Mouse (Mus musculus) limb, embryonic 10.5 days (tissue): ENCODE results near the gene Cd46. TPM values are rescaled to one million over a fixed set of nuclear protein-coding genes. Genes with fewer than 3 reads are reported as not detected.

Source experiments
- DNase-seq: peaks from one replicate; pipeline ENCODE4 v3.0.0-alpha.2; 2017; ENCODE audit warnings: low spot score
- H3K27ac ChIP-seq: fragments of 300-500 bp; sonication (generic); 2 replicates; pipeline ENCODE4 v1.5.1; 2016; ENCODE audit warnings: mild to moderate bottlenecking
- H3K27me3 ChIP-seq: fragments of 300-500 bp; sonication (generic); 2 replicates; pipeline ENCODE4 v1.6.1; 2016; ENCODE audit warnings: low read depth, mild to moderate bottlenecking; ENCODE audit not compliant: poor library complexity, severe bottlenecking
- H3K36me3 ChIP-seq: fragments of 300-500 bp; sonication (generic); 2 replicates; pipeline ENCODE4 v1.6.1; 2016; ENCODE audit warnings: mild to moderate bottlenecking, moderate library complexity
- H3K4me1 ChIP-seq: fragments of 300-500 bp; sonication (generic); 2 replicates; pipeline ENCODE4 v1.6.1; 2016
- H3K4me3 ChIP-seq: fragments of 300-500 bp; sonication (generic); 2 replicates; pipeline ENCODE4 v1.5.1; 2016; ENCODE audit warnings: mild to moderate bottlenecking, moderate library complexity
- H3K9me3 ChIP-seq: fragments of 300-500 bp; sonication (generic); replicated peaks from 2 replicates; pipeline ENCODE4 v1.6.1; 2016; ENCODE audit warnings: mild to moderate bottlenecking
- WGBS: fragments of 180-500 bp; shearing (Covaris S2); methylation state at CpG from one replicate; pipeline ENCODE4 v1.1.7; 2016; 5-methylcytosine and 5-hydroxymethylcytosine counted together
- polyA plus RNA-seq: library from polyadenylated mRNA; unstranded; fragments of >200 nt; fragmentation: Nextera tagmentation; extraction: Ambion mirVana; gene quantifications from 2 replicates; pipeline ENCODE4 v1.2.1, GENCODE M21; 2016

The Cd46 gene
- polyA plus RNA-seq, 1 experiment from 2014 or later: 0.30 TPM

DNA sequence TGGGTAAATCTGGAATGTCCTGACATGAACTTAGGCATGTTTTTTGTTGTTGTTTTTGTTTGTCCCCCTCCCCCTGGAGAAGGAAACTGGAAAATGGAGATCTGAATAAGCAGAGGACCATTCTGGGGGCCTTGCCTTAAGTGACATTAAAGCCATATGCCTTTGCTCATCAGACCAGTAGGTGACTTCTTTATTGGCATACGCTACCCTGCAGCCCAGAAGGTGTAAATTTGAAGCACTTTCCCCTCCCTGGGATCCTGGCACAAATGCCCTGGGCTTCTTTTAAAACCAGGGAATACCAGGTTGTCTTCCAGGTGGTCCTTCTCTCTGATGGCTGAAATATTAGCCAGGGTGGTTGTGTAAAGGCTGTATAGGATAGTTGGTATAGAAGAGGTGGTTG, 76.8 kb downstream of the Cd46 start:
- DNase-seq: no peak
- Histone ChIP-seq H3K27ac (no peak overlapping the region), H3K4me3 (no peak overlapping the region), H3K9me3 (no peaks in the 10 kb centered on the region), H3K27me3 (no peaks in the 10 kb centered on the region), H3K36me3 (no peaks in the 10 kb centered on the region), H3K4me1 (no peaks in the 10 kb centered on the region; the same call in 1 of the 2 replicates)
- 79% methylated on average over 1 of the region's 1 CpGs for WGBS

DNA sequence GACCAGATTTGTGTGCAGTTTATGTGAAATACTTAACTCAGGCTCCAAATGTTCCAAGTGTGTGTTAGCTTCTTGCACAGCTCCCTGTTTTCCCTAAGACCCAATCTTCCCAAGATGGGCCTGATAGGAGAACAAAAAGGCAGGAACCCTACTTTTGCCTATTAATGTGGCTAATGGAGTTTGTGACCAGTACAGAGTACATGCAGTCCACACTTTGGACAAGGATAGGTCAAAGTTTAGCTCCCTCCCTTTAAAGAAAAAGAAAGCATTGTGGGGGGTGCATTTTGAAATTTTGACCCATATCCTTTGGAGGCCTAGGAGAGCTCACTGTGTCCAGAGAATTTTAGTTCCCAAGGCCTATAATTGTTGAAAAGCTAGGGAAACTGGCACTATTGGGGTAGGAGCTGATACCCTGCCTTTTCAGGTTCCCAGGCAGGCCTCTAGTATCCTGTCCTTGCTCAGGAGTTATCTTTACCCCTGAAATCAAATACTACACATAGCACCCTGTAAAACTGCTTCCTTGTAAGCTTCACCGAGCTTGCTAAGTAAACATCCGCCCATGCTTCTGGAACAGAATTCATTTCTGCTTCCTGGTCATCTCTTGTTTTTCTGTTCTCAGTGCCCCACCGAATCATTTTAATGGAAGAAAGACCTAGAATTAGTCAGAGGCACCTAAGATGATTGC, 77.7 kb downstream of the Cd46 start:
- no peaks in the 10 kb centered on the region for H3K27me3 ChIP-seq
- no peak overlapping the region for H3K27ac ChIP-seq
- no peaks in the 10 kb centered on the region for H3K9me3 ChIP-seq
- no peak overlapping the region for H3K4me3 ChIP-seq
- no peaks in the 10 kb centered on the region; the same call in 1 of the 2 replicates for H3K4me1 ChIP-seq
- no peak for DNase-seq
- WGBS: 89% methylated on average over 3 of the region's 3 CpGs
- no peaks in the 10 kb centered on the region for H3K36me3 ChIP-seq

DNA sequence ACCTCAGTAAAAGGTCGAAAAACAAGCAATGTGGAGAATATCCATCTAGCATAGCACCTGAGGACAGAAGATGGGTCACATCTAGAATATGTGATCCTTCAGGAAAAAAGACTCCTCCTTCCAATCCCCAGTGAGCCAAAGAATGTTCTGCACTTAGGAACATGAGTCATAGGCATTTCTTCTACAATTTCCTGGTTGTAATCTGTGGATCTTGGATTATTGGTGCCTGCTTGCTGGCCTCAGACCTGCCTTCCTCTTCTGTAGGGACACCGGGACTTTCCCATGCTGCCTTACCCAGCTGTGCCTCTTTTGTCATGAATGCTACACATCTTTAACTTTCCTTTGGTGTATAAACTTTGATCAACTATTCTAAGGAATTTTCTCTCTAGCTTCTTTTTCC, 79.5 kb downstream of the Cd46 start:
- Histone ChIP-seq H3K4me1 (no peaks in the 10 kb centered on the region; the same call in 1 of the 2 replicates), H3K36me3 (no peaks in the 10 kb centered on the region), H3K27ac (no peak overlapping the region), H3K27me3 (no peaks in the 10 kb centered on the region), H3K9me3 (no peaks in the 10 kb centered on the region), H3K4me3 (no peak overlapping the region)
- no peak for DNase-seq
- WGBS: 81% methylated on average over 2 of the region's 2 CpGs

DNA sequence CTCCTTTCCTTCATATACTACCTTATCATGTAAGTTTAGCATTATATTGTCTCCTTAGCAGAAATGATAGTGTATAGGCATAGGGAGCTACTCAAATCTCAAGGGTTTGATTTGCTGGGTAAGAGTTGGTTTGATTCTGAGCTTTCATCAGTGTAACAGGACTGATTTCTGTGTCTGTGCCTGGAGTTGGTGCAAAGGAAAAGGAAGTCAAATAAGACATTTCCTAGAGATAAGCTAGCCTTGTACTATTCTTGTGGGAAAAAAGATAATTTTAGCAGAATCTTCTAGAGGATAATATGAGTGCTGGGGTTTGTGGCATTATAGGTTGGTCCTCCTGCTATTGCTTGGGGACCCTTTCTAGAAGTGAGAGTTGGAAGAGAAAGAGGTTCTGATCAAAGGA, 85.8 kb downstream of the Cd46 start:
- Histone ChIP-seq H3K27ac (no peak overlapping the region), H3K36me3 (no peaks in the 10 kb centered on the region), H3K4me3 (no peak overlapping the region), H3K27me3 (no peaks in the 10 kb centered on the region), H3K9me3 (no peaks in the 10 kb centered on the region), H3K4me1 (no peaks in the 10 kb centered on the region)
- DNase-seq: no peak

DNA sequence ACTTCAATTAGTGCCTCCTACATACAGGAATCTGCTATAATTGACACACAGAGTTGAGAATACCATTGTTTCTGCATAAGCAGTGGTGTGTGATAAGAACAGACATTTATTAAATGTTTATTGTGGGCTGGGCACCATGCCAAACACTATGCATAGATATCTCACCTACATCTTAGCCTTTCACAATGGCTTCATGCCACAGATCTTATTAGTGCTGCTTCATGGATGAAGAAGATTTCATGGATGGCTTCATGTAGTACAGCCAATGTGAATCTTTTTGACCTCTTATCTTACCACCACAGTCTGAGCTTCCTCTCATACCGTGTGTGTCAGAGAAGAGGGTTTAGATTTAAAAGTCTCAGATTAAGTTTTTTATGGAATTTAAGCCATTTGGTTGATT, 87.9 kb downstream of the Cd46 start:
- no peak overlapping the region for H3K4me3 ChIP-seq
- no peak for DNase-seq
- no peaks in the 10 kb centered on the region for H3K9me3 ChIP-seq
- H3K4me1 ChIP-seq: no peaks in the 10 kb centered on the region
- 89% methylated on average over 1 of the region's 1 CpGs for WGBS
- H3K27ac ChIP-seq: no peak overlapping the region
- H3K27me3 ChIP-seq: no peaks in the 10 kb centered on the region
- no peaks in the 10 kb centered on the region for H3K36me3 ChIP-seq

DNA sequence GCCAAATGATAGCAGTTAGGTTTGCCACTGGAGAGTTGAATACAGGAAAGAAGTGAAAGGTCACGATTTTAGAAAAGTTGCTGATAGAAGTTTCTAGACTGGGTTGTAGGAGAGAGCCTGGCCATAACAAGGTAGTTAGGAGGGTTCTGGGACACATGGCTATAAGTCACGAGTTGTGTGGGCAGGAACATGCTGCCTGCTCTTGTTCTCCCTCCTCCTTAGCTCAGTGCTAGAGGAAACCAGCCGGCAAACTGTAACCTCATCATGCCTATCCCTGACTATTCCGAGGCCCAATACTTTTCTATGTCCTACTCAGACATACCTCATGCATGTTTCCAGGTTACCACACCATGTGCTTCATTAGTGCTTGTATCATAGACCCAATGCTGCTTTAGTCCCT, 88.7 kb downstream of the Cd46 start:
- no peaks in the 10 kb centered on the region for H3K27me3 ChIP-seq
- no peak overlapping the region for H3K4me3 ChIP-seq
- no peak overlapping the region for H3K27ac ChIP-seq
- 85% methylated on average over 4 of the region's 4 CpGs for WGBS
- H3K36me3 ChIP-seq: no peaks in the 10 kb centered on the region
- H3K9me3 ChIP-seq: no peaks in the 10 kb centered on the region
- no peak for DNase-seq
- no peaks in the 10 kb centered on the region for H3K4me1 ChIP-seq

DNA sequence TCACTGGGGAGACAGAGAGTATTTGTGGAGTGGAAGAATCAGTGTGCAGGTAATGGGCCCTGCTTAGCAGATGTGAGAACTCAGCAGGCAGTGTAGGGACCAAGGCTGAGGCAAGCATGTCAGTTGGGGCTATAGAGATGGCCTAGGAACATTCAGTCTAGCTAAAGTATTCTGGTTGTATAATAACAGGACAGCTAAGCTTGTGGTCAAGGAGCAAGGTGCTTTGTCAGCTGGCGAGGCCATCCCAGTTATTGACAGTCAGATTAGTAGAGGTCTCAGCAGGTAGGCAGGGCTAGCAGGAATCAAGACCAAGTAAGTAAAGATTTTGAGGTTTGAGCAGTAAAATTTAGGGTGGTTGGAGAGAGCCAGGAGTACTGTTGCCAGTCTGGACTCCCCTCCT, 93.7 kb downstream of the Cd46 start:
- Histone ChIP-seq H3K9me3 (no peaks in the 10 kb centered on the region), H3K4me3 (no peak overlapping the region), H3K27ac (no peak overlapping the region), H3K36me3 (no peaks in the 10 kb centered on the region), H3K4me1 (no peaks in the 10 kb centered on the region), H3K27me3 (no peaks in the 10 kb centered on the region)
- DNase-seq: no peak
- 88% methylated on average over 1 of the region's 1 CpGs for WGBS

DNA sequence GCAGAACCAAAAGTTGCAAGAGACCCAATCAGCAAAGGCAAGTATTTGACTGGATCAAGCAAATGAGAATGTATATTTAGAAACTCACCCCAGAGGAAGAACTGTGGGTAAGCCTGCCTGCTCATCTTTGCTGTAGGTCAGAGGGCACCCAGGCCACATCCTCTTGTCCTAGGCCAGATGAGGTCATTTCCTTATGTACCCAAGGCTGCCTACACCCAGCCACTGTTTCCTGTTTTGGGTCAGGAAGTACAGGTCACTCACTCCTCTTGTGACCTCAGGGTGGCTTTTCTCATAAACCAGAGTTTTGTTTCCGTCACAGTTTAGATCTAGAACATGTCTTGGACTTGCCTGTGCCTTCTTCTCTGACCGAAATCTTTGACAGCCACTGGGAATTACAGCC, 96.9 kb downstream of the Cd46 start:
- WGBS: 84% methylated on average over 2 of the region's 2 CpGs

DNA sequence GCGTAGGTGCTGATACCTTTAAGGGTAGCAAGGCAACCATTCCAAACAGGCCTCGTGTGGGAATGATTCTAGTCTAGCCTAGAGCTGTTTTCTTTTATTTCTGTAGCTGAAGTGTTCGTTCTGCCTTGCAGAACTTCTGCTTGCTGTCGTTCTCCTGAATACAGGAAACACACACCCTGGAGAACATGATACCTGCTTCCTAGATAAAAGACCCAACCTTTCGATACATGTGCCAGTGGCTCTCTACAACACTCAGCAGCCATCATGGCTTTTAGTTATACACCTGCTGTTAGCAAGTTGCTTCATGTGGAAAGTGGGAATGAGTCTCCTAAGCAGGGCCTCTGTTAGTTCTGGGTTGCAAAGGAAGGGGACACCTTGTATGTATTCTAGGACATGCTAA, 97.8 kb downstream of the Cd46 start:
- Histone ChIP-seq H3K4me3 (no peak overlapping the region), H3K4me1 (no peaks in the 10 kb centered on the region), H3K27me3 (no peaks in the 10 kb centered on the region), H3K27ac (no peak overlapping the region), H3K9me3 (no peaks in the 10 kb centered on the region), H3K36me3 (no peaks in the 10 kb centered on the region)
- 86% methylated on average over 5 of the region's 5 CpGs for WGBS
- no peak for DNase-seq

More for the DNA sequence above, 96.9 kb downstream of the Cd46 start:
- H3K4me1 ChIP-seq: no peaks in the 10 kb centered on the region
- H3K4me3 ChIP-seq: no peak overlapping the region
- H3K36me3 ChIP-seq: no peaks in the 10 kb centered on the region
- no peak overlapping the region for H3K27ac ChIP-seq
- no peaks in the 10 kb centered on the region for H3K27me3 ChIP-seq
- no peaks in the 10 kb centered on the region for H3K9me3 ChIP-seq
- no peak for DNase-seq

DNA sequence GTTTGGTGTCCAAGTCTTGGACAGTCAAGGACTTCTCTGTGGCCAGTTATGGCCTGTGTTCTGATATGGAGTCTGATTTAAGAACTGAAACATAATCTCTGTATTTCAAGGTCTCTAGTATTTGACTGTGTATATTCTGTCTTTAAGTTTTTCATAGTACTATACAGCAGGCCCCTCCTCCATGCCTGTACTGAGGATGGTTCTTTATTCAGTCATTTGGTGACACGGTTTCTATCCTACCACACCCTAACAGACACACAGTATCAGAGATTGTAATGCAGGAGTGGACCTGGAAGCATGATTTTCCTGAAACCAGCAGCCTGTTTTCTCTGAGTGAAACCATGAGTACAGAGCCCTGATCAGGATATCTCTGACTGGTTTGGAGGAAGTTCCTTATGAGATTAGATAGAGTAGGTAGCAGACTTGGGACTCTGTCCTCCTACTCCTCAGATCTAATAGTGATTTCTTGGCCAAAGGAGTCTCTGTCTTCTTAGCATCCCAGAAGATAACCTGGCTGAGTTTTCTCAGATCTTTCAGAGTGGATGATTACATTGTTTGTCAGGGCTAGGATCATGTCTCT, 98.5 kb downstream of the Cd46 start:
- Histone ChIP-seq H3K4me1 (no peaks in the 10 kb centered on the region), H3K4me3 (no peak overlapping the region), H3K9me3 (no peaks in the 10 kb centered on the region), H3K36me3 (no peaks in the 10 kb centered on the region), H3K27me3 (no peaks in the 10 kb centered on the region), H3K27ac (no peak overlapping the region)
- WGBS: 92% methylated on average over 1 of the region's 1 CpGs
- DNase-seq: no peak

DNA sequence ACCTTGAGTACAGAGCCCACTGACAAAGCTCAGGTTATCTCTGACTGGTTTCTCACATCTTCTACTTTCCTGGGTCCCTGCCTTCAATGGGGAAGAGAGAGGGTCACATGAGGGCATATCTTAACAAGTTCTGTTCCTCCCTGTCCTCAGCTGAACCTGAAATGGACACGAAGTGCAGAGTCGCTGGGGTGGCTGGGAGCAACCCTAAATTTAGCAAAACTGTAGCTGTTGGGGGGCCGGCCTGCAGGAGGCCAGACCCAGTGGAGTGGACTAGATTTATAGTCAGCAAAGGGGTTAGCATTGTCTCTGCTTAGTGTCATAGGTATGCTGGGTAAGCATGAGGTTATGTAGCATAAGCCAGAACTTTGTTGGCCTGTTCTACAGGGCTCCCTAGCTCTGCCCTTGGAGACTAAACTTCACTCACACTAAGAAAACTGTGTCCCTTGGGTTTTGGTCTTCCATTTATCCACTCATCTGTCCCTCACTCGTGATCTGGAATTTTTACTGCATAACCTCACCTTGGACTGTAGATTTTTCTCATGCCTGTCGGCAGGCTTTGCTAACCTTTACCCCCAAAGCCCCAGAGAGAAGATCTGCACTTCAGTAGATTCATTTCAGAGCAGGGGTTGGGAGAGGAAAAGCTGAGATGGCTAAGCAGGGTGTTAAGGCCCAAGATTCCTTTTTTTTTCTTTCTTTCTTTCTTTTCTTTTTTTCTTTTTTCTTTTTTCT, 99.3 kb downstream of the Cd46 start:
- no peak for DNase-seq
- Histone ChIP-seq H3K36me3 (no peaks in the 10 kb centered on the region), H3K9me3 (no peaks in the 10 kb centered on the region), H3K4me1 (no peaks in the 10 kb centered on the region), H3K27me3 (no peaks in the 10 kb centered on the region), H3K27ac (no peak overlapping the region), H3K4me3 (no peak overlapping the region)
- WGBS: 79% methylated on average over 5 of the region's 5 CpGs

DNA sequence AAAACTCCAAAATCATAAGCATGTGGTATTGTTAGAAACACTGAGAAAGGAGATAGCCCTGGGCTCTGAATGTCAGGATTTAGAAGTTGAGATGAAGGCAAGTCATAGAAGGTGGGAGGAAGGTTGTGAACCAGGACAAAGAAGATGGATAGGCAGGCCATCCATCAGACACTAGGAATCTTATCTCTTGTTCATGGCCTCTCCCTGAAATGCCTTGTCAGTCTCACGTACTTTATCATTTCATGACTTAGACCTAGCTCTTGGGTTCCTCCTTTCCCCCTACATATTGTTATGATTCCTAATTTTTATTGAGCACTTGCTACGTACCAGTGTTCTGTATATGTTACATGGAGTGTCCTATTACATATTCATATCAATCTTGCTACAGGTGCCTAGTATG, 100.4 kb downstream of the Cd46 start:
- H3K27ac ChIP-seq: no peak overlapping the region
- no peaks in the 10 kb centered on the region for H3K36me3 ChIP-seq
- H3K4me1 ChIP-seq: no peaks in the 10 kb centered on the region
- DNase-seq: no peak
- no peaks in the 10 kb centered on the region for H3K9me3 ChIP-seq
- H3K4me3 ChIP-seq: no peak overlapping the region
- WGBS: 81% methylated on average over 2 of the region's 2 CpGs
- no peaks in the 10 kb centered on the region for H3K27me3 ChIP-seq

DNA sequence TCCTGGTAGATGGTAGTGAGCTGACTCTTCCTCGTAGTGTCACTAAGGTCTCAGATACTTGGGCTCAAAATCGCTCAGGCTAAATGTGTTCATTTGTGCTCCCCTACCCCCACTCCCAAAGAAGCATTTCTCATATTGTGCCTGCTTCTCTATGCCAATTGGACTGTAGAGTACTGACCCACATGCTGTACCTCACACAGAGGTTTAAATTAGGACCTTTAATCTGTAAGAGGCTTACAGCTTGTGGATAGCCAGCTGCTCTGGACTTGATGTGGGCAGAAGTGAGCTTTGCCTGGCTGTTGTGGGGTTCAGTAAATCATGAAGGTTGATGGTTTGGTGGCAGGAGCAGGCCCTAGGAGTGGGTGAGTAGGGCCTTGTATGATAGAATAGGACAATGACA, 101.1 kb downstream of the Cd46 start:
- Histone ChIP-seq H3K4me3 (no peak overlapping the region), H3K9me3 (no peaks in the 10 kb centered on the region), H3K4me1 (no peaks in the 10 kb centered on the region), H3K27me3 (no peaks in the 10 kb centered on the region), H3K27ac (no peak overlapping the region), H3K36me3 (no peaks in the 10 kb centered on the region)
- 86% methylated on average over 2 of the region's 2 CpGs for WGBS
- DNase-seq: no peak
